Mouse (Mus musculus) bone marrow, adult 2 months (tissue): ENCODE measurements around the gene Cops7a.

Experiments
- CTCF ChIP-seq: fragments of 200-500 bp; IDR thresholded peaks from 2 replicates; pipeline ENCODE4 v1.5.1; 2011; ENCODE audit warnings: low read length, control low read depth; ENCODE audit not compliant: control insufficient read depth, insufficient read depth
- POLR2A ChIP-seq: fragments of 200-500 bp; IDR thresholded peaks from 2 replicates; pipeline ENCODE4 v1.6.1; 2011; ENCODE audit warnings: low read depth, mild to moderate bottlenecking, control low read depth, low read length, borderline replicate concordance; ENCODE audit not compliant: control insufficient read depth

GRCm38 (mm10) chr6:124925941-124926340, 39.4 kb downstream of the Cops7a start:
- TF ChIP-seq CTCF (no peak), POLR2A (no peak)
